Mouse (Mus musculus) heart, adult 9 months (tissue): ENCODE results near the gene Gmpr.
A peak's percentile ranks its signal among the peaks of the same experiment; 100 is the strongest.
"Not testable (repeated sequence)": the region's sequence is repeated elsewhere in the genome, so short reads cannot be mapped to it uniquely, and the experiment has no call there.

Source experiments
- DNase-seq, 2 experiments: peaks; one replicate each; pipeline ENCODE4 v3.0.0; 2022; ENCODE audit warnings: low spot score in 2 of 2

The Gmpr gene

DNA sequence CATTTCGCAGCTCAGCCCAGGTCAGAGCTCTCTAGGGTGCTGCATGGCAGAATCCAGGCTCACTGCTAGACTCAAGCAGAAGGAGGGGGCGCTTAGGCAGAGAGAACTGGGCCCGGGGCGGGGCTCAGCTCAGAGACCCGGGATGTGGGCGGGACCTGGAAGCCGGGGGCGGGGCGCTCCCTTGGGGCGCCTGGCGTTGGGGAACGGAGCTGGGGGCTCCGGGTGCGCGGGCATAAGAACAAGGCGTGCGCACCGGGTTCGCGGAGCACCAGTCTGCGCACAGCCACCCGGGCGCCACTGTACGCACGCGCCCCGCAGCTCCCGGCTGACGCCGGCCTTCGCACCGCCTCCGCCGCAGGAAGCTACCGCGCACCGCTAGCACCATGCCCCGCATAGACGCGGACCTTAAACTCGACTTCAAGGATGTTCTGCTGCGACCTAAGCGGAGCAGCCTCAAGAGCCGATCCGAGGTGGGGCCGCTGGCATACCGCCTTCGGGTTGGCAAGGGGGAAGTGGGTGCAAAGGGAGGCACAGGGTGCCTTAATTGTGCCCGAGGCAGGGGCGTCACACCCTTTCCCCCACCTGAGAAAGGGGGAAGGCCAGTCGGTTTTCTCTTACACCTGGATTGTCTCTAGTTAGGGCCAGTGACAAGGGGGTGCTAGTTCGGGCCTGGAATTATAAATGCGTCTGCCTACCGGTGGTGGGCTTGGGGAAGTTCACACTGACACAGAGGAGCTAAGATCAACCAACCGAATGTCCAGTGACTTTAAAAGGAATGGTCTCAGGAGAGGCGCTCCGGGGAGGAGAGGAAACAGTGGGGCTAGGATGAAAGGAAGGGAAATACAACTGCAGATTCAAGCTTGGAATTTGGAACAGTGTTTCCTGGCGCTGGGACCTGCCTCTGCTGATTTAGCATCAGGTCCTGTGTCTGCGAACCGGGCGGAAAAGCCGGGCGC, at the start of gene Gmpr:
Gene Gmpr (plus strand): TSS at position 171 of the 956 bp plus-strand sequence.
- peak; percentile 70 to 76 for DNase-seq

DNA sequence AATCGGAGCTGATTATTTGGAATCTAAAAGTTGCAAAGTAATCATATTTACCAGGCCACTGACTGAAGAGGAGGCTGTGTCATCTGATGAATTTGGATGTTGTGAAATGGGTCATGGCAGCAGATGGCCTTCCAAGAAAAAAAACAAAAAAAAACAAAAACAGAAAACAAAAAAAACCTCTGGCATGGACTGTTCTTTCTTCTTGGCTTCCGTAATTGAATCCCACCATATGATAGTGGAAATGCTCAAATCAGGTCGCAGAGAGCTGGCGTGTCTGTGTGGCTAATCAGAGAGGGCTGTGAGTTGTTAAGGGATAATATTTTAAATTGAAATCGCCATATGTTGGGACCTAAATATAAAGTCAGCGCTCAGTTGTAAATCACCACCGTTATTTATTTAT, 49.8 kb upstream of the Gmpr start:
- no peak for DNase-seq

- DNase-seq: no peak
Observed at GRCm38 (mm10) chr13:45460177-45460576, 47.1 kb upstream of the Gmpr start.

DNA sequence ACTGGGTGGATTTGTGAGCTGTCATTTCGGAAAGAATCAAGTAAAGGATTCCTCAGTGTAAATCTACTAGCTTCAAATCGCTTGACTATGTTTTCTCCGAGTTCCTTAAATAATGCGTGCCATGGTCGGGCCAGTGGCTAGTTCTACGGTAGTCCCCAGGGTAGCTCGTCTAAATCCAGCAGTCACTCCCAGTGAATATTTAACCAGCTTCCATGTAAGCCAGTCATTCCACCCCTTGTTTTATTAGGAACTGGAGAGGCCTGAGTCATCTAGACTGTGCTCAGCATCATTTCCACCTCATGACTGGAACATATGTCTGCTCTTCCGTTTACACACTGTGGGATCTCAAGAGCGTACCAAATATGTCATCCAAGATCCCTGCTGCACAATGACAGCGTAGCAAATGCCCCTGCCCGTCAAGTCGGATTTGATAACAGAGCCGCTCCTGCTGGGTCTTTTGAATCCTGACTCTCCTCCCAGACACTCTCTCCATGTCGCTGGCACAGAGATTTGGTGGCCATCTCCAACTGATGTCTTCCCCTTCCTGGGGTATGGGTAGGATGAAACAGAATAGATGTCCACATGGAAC, 45.8 kb upstream of the Gmpr start:
- DNase-seq: no peak

DNA sequence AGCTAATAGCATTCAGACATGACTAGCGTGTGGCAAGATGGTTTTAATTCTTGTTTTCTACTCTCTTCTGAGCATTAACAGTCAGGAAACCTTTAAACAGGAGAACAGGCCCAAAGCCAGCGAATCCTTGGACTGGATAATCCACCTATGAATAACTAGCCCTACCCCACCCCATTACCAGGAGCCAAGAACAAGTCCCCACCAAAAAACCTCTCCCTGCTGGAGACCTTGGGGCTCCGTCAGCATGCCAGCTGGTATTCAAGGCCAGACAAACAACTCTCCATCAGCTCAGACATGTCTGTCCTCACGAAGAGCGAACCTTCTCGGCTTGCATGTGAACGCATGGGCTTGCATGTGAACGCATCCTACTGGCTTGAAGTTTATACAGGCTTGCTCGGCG, 41.6 kb upstream of the Gmpr start:
- no peak for DNase-seq

GRCm38 (mm10) chr13:45466031-45466519, 41.2 kb upstream of the Gmpr start:
- DNase-seq: no peak

DNA sequence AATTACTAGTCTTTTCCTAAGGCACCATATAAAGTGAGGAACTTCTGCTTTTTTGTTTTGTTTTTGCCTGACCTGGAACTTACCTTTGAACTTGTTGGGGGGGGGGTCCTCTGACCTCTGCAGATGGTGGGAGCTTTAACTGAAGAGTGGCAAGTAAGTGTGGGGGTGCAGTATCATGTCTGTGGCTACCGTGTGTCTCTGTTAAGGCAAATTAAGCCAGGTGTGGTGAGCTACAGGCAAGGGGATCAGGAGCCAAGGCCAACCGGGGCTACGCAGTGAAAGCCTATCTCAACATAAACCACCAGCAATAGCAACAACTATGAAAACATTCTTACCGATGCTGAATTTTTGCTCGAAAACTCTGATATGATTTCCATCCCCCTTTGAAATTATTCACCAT, 38.5 kb upstream of the Gmpr start:
- DNase-seq: no peak

DNA sequence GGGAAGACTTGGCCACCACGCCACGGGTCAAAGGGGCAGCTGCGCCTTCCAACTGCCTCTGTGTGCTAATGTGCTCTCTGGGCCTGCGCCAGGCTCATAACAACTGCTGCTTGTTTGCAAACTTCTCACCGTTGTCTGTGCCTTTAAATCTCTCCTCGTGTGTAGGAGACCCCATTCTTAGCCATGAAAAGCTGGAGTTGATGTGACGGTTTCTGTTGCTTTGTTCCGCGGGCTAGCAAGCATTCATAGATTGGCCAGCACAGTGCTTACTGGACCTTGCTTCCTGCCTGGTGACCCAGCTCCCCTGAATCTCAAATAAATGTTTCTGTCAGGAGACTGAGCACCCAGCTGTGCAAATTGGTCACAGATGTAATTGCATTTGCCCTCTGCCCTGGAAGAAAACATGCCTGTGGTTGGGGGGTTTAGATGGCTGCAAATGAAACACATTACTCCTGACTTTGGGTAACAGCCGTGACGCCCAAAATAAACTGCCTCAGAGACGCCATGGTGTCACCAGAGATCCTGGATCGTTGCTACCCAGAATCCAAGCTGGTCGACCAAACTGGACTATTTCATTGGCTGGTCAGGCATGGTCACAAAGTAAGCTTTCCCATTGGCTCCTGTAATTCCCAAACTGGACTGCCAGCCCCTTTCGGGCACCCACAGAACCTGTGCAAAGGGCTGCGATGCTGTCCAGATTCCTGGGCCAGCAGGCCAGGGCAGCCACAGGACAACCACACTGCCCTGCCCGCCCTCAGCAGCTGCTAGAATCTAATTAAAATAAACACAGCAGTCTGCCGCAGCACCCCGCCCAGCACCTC, 37.6 kb upstream of the Gmpr start:
- no peak for DNase-seq

- DNase-seq: no peak
Observed at GRCm38 (mm10) chr13:45473311-45473710, 33.9 kb upstream of the Gmpr start.

DNA sequence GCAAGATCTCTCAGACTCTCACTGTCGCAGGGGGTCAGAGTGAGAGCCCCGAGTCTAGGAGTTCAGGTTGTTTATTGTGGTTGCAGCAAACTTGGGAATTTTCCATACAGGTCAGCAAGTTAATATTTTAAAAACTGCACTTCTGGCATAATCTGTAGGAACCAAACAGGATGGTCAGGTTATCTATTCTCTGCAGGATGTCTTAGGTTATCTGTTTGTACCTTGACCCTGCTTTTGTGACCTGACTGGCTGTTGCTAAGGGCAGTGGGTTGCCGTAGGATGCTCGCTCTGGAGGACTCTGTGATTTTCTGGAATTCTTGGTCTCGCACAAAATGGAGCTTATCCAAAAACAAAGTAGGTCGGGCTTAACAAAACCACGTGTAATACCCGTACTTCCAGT, 31.9 kb upstream of the Gmpr start:
- DNase-seq: no peak

- DNase-seq: peak; percentile 24 to 74
Observed at GRCm38 (mm10) chr13:45477183-45477582, 30.1 kb upstream of the Gmpr start.

DNA sequence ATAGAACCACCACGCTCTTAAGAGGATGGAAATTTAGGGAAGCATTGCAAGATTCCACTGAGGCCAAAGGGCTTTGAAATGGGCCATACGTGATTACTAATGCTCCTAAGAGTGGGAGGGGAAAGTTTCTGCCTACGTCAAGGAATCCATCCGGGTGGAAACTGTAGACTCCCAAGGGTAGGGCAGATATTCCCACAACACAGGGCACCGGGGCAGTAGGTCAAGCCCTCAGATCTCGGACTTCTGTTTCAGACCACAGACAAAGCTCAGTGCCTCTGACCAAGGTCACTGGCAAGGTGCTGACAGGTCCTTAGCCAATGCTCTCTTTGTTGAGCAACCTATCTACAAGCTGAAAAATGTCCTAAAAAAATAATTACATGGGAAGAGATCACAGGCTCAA, 27.3 kb upstream of the Gmpr start:
- DNase-seq: no peak

GRCm38 (mm10) chr13:45483215-45483614, 24.0 kb upstream of the Gmpr start:
- no peak for DNase-seq

DNA sequence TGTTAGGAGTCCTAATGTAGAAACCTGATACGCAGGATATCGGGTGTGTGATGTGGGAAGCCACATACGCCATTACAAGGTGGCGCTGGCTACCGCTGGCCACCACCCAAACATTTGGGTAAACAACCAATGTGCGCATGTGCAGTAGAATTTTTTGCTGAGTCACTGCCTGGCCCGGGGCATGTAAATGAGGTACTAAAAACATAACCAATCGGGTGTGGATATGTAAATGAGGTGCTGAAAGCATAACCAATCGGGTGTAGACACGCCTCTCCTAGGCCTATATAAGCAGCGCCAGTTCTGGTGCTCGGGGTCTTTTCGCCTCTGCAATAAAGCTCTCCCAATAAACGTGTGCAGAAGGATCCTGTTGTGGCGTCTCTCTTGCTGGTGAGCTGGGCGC, 23.3 kb upstream of the Gmpr start:
- DNase-seq: not testable (repeated sequence)

GRCm38 (mm10) chr13:45485602-45486001, 21.6 kb upstream of the Gmpr start:
- peak in 1 of 2 experiments; percentile 32 for DNase-seq

- peak; percentile 67 to 78 for DNase-seq
Observed at GRCm38 (mm10) chr13:45486598-45486997, 20.6 kb upstream of the Gmpr start.

DNA sequence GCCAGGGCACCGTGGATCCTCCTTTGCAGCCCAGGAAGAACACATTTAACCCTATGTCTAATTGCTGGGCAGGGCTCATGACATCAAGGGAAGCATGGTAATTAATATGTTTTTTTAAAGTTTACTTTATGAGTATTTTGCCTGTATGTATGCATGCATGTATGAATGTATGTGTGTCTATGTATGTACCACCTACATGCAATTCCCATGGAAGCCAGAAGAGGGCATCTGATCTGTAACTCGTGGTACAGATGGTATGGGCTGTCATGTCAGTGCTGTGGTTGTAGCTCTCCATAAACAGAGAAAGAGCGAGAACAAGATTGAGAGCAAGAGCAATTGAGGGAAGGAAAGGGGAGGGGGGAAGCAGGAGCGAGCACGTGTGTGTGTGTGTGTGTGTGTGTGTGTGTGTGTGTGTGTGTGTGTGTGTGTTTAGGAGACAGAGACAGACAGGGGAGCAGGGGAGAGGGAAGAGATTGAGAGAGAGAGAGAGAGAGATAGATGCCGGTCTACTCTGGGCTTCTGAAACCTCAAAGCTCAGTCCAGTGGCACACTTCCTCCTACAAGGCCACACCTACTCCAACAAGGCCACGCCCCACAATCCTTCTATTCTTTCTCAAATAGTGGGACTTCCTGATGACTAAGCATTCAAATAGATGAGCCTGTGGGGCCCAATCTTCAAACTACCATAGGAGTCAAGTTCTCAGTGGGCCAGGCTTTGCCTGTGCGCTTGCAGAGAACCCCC, 15.1 kb upstream of the Gmpr start:
- no peak for DNase-seq

DNA sequence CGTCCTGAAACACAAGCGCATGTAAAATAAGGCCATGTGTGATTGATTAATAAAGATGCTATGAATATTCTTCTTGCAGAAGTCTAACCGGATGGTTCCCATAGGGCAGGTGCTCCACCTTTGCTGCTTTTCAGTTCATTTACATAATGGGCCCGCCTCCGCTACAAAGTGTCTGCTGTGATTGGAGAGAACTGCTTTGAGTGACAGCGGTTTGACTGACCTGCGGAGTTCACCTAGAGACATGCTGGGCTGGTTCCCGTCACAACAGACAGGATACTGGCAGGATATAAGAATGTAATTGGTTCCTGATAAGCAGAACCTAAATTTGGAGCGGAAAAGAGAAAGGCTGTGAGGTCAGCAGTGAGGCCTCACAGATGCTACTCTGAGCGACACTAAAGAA, 13.4 kb upstream of the Gmpr start:
- DNase-seq: peak; percentile 49 to 59

DNA sequence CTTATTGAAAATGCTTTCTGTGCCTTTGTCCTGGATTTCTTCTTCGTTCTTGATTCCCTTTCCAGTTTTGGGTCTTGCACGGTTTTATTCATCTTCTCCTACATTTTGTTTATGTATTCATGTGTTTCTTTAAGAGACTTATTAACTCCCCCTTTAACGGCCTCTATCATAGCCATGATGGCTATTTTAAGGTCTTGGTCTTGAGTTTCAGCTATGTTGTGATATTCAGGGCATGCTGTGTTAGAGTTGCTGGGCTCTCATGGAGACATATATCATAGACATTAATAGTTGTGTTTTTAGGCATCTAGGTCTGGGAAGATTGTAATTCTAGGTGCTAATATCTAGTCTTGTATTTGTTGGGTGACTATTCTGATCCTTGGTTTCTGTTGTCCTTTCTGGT, 8.6 kb upstream of the Gmpr start:
- no peak for DNase-seq

- DNase-seq: no peak
Observed at GRCm38 (mm10) chr13:45499391-45499790, 7.9 kb upstream of the Gmpr start.

GRCm38 (mm10) chr13:45499906-45500305, 7.3 kb upstream of the Gmpr start:
- no peak for DNase-seq
